Mouse (Mus musculus) left cerebral cortex, adult 9 months (tissue): ENCODE data around the gene Sec1.
"Not testable (repeated sequence)": the region's sequence is repeated elsewhere in the genome, so short reads cannot be mapped to it uniquely, and the experiment has no call there.

Source experiments
- DNase-seq, 2 experiments: peaks; one replicate each; pipeline ENCODE4 v3.0.0; 2022; ENCODE audit warnings: low spot score in 2 of 2

Gene Sec1

DNA sequence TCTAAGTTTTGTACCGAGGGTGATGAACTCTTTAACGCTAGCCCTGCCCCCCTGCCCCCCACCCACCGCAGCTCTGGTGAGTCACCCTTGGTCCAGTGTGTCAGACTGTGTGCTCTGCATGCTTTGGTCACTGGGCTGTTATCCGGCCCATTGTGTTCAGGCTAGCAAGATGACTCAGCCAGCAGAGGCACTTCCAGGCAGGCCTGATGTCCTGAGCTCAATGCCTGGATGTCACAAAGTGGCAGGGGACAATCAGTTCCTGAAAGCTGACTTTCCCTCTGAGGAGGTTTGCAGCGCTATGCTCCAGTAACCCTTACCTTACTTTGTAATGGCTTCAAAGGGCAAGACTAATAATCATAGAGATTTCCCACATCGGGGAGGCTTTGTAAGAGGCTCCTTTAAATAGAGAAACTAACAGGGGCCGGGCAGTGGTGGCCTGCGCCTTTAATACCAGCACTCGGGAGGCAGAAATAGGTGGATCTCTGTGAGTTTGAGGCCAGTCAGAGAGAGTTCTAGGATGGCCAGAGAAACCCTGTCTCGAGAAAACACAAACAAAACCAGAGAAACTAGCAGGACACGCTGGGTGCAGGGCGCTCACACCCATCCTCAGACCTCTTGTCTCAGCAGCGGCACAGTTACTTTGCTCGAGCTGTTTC is 14.1 kb downstream of the Sec1 start:
- DNase-seq, result no peak

DNA sequence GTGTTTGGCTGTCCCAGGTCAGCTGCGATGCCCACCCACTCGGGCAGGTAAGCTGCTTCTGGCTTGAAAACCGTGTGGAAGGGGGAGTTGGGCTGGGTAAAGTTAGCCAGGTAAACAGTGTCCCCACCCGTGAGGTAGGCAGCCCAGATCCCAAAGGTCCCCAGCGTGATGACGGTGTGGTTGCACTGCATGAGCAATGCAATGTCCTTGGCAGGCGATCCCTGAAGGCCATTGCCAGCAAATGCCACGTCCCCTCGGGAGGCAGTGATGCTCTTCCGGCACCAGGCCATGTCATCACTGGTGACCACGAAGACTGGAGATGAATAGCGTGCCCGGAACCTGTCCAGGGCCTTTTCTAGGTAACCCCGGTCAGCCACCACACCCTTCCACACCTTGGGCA is 15.7 kb downstream of the Sec1 start:
- no peak for DNase-seq

DNA sequence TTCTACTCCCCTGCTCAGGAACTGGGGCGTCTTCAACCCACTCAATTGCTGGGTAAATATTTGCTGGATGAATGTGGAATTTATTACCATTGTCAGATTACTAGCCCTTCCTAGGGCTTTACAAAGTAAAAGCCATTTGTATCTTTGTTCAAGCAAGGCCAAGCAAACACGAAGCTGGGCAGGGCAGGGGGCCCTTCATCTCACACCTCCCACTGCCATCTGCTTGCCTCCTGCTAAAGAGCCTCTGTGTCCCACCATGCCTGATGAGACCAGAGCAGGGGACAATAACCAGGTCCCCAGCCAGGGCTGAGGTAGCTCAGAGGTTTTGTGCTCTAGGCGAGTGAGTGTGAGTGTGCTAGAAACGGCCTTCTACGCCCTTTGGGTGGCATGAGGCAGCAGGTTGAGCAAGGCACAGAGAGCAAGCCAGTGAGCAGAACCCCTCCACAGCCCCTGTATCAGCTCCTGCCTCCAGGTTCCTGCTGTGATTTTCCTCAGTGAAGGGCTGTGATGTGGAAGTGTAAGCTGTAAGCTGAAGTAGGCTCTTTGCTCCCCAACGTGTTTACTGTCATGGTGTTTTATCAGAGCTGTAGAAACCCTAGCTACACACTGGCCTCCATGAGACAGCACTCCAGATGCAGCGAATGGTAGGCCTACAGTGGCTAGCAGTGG is 16.4 kb downstream of the Sec1 start:
- DNase-seq, result no peak

DNA sequence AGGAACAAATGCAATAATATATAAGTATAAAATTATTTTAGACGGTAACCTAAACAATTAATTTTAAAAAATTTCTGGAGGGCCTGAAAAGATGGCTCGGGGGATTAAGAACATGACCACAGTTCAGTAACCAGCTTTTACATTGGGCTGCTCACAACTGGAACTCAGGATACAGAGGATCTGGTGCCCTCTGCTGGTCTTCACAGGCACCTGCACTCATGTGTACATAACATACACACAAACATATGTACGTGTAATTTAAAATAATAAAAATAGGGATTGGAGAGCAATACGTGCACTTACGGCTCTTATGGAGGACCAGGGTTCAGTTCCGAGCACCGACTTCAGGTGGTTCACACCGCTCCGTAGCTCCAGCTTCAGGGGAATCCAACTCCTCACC is 25.3 kb downstream of the Sec1 start:
- no peak for DNase-seq

DNA sequence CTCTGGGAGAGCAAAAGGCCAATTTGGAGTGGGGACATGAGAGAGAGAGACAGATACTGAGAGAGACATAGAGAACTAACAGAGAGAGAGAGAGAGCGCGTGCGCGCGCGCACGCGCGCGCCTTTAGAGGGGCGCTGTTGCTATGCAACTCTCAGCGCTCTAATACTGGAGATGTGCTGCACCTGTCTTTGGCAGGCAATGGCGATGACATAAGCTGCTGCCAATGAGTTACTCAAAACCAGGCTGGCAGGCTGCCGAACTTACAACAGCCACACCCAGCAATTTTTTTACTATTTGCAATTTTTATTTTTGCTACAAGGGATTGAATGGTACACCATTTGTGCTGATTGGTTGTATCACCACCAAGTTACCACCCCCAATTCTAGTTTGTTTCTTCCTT is 26.4 kb downstream of the Sec1 start:
- no peak for DNase-seq

DNA sequence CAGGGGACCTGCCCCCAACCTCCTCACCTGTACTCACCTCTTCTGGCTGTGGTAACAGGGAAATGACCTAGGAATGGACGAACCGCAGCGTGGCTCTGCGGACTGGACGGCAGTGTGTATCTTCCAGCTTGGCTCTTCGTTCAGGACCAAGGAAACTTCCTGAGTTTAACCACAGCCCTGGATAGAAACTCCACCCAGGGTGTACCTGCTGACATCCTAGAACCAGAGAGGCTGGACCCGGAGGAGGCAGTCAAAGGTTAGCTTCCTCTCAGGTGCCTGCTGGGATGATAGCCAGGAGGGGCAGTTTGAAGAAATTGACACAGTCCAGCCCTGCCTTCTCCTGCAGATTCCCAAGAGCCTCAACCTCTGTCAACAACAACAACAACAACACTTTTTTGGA is 28.0 kb downstream of the Sec1 start, which contains the start of gene Fut2:
Gene Fut2 (minus strand): TSS at position 234 of the 400 bp plus-strand sequence.
- no peak for DNase-seq

- no peak for DNase-seq
Measured at GRCm38 (mm10) chr7:45665303-45666138, 28.7 kb downstream of the Sec1 start.

DNA sequence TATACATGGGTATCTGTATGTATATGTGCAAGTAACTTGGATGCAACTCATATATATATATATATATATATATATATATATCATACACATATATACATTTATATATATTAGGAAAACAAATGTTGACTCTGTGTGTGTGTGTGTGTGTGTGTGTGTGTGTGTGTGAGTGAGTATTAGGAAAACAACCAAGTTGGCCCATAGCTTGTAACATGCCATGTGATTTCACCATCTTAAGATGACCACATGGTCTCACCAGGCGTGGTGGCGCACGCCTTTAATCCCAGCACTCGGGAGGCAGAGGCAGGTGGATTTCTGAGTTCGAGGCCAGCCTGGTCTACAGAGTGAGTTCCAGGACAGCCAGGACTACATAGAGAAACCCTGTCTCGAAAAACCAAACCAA is 32.5 kb downstream of the Sec1 start:
- not testable (repeated sequence) for DNase-seq

- DNase-seq, result no peak
Measured at GRCm38 (mm10) chr7:45660746-45661478, 33.3 kb downstream of the Sec1 start.

DNA sequence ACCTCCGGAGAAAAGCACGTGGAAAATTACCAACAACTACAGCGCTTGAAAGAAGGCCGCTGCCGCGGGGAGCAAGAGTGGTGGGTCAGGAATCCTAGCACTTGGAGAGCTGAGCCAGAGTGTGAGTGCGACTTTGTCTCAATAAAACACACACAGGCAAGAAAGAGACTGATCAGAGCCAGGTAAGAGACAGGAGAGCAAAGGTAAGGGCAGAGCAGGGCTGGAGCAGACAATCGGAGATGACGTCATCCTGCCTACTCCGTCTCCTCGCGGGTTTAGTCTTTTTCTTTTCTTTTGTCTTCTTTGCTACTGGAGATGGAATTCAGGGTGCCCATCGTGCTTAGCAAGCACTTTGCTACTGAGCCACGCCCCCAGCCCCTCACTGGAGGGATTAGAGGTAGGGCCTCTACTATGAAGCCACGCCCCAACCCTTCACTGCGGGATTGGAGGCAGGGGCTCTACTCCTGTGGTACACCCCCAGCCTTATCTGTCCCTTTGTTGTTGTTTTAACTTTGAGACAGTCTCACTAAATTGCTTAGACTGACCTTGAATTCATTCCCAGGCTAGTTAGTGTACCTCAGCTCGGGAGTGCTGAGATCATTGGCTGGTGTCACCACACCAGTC is 39.7 kb downstream of the Sec1 start:
- no peak for DNase-seq

DNA sequence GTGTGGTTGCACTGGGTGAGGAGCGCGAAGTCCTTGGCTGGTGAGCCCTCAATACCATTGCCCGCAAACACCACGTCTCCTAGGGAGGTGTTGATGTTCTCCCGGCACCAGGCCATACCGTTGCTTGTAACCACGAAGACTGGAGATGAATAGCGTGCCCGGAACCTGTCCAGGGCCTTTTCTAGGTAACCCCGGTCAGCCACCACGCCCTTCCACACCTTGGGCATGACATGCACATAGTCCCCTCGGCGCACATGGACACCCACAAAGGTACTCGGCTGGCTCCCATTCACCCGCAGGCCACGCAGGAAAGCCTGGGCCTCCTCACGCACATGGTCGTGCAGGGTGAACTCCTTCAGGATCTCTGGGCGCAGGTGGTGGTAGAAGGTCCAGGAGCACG is 43.7 kb downstream of the Sec1 start:
- DNase-seq, result not testable (repeated sequence)

DNA sequence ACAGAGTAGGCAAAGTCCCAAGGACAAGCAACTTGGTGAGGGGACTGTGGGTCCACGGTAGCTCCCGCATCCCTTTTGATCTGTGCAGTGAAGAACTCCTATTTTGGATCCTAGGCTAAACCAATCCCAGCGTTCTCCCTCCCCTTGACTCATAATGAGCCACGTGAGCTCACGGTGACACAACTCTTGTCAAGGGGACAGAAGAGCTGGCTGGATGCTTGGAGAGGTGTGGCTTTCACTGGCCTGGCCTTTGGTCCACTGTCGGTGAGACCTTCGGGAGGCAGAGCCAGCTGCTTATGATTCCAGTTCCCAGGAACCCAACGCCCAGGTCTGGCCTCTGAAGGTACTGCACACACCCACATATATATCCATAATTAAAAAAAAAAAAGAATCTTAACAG is 44.9 kb downstream of the Sec1 start:
- DNase-seq, result no peak

GRCm38 (mm10) chr7:45646671-45647070 is 47.5 kb downstream of the Sec1 start:
- DNase-seq, result no peak

GRCm38 (mm10) chr7:45645591-45645971 is 48.6 kb downstream of the Sec1 start:
- no peak for DNase-seq

DNA sequence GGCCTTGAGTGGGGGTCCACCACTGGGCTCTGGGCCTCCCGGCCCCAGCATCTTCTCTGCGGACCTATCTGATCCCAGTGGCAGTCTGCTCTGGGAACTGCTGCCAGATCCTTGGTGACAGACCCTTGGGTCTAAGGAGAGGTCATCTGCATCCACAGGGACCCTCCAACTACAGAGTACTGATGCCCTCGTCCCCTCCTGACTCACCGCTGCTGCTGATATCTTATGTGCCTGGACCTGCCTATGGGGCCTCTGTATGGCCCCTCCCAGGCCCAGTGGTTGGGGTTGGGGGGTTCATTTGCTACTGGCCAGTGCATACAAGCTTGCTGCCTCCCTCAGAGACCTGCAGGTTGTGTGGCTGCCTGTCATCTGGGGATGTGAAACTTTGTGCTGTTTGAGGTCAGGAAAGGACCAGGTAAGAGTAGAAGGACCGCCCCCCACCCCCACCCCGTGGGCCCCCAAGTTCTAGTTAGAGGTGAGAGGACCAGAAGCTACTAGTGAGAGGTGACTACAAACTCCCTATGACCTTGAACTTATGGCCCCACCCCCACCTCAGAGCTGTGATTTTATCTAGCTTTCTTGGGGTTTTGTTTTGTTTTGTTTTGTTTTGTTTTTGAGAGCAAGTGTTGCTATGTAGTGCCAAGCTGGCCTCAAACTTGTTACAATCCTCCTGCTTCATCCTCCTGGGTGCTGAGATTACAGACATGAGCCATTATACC is 49.2 kb downstream of the Sec1 start:
- no peak for DNase-seq

DNA sequence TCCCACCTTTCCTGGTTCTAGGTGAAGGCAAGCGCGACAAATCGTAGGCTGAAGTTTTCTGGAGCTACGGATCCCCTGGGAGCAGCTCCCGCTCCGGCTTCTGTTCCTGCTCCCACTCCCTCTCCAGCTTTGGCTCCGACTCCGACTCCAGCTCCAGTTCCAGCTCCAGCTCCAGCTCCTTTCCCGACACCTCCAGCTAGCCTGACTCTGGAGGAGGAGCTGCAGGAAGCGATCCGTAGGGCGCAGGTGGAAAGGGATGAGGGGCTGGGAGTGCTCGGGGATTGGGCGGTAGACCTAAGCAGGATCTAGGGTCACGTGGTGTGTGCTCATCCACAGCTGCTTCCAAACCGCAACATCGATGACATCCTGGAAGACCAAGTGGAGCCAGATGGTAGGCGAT is 50.0 kb downstream of the Sec1 start:
- DNase-seq, result peak; percentile 71 to 81

- DNase-seq, result peak; percentile 95 to 96
Measured at GRCm38 (mm10) chr7:45643441-45644178, 50.6 kb downstream of the Sec1 start.

- DNase-seq, result no peak
Measured at GRCm38 (mm10) chr7:45642503-45643255, 51.5 kb downstream of the Sec1 start.

DNA sequence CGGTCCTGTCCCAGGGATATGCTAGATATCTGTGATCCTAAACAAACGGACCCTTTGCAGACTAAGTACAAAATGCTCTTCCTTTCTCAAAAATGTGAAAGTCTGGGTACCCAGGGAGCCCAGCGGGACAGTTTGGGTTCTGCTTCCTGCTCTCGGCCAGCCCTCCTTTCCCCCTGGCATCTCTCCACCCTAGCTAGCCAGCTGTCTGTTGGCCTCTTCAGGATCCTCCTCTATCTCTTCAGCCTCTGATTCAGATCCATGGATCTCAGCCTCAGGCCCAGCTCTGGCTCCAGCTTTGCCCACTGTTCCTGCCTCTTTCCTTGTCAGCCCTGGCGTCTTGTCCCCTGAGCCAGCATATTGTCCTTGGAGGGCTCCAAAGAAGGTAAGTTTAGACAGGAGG is 52.1 kb downstream of the Sec1 start:
- DNase-seq, result no peak
